Mouse (Mus musculus) spleen, embryonic (tissue): Measurements from ENCODE around the gene Trim17.

ENCODE experiments used
- CTCF ChIA-PET: fragments of 350-600 bp; sonication (Branson Sonifier 250); formaldehyde crosslinking; loops from one replicate; lab custom pipeline; 2022; lab: Charles Lee

Trim17 gene

GRCm38 (mm10) chr11:58984657-58985056 is 30.2 kb downstream of the Trim17 start:
- CTCF ChIA-PET: no interaction called here

- CTCF ChIA-PET: no interaction called here
These were observed 30.9 kb downstream of the Trim17 start for GRCm38 (mm10) chr11:58985299-58985917.

GRCm38 (mm10) chr11:58989166-58989565 is 34.7 kb downstream of the Trim17 start:
- CTCF ChIA-PET: no interaction called here

- CTCF ChIA-PET: no interaction called here
These were observed 35.7 kb downstream of the Trim17 start for GRCm38 (mm10) chr11:58990141-58990540.

GRCm38 (mm10) chr11:58990794-58991193 is 36.3 kb downstream of the Trim17 start:
- CTCF ChIA-PET: no interaction called here

- CTCF ChIA-PET: interaction anchor here (0.5 to 0.7 kb wide), 2 partner anchors 43 to 92 kb away, joined by 4 to 5 read pairs; no protein-coding TSS in a partner anchor
These were observed 37.4 kb downstream of the Trim17 start for GRCm38 (mm10) chr11:58991911-58992310.

GRCm38 (mm10) chr11:58993091-58993670 is 38.7 kb downstream of the Trim17 start:
- CTCF ChIA-PET: interaction anchor here (0.7 kb wide), 1 partner anchor 22 kb away, joined by 8 read pairs; no protein-coding TSS in a partner anchor

- CTCF ChIA-PET: interaction anchor here (1.2 kb wide), 1 partner anchor 27 kb away, joined by 3 read pairs; no protein-coding TSS in a partner anchor
These were observed 39.9 kb downstream of the Trim17 start for GRCm38 (mm10) chr11:58994337-58994826.

- CTCF ChIA-PET: interaction anchor here (1.1 to 1.2 kb wide), 2 partner anchors 17 to 28 kb away, joined by 3 read pairs; partner anchors contain the start of gene Trim11
These were observed 40.7 kb downstream of the Trim17 start for GRCm38 (mm10) chr11:58995061-58995806.

- CTCF ChIA-PET: interaction anchor here (1.1 kb wide), 1 partner anchor 18 kb away, joined by 3 read pairs; the partner anchor contains the start of gene Trim11
These were observed 41.4 kb downstream of the Trim17 start for GRCm38 (mm10) chr11:58995807-58996370.

- CTCF ChIA-PET: no interaction called here
These were observed 43.1 kb downstream of the Trim17 start for GRCm38 (mm10) chr11:58997541-58997940.

- CTCF ChIA-PET: no interaction called here
These were observed 44.7 kb downstream of the Trim17 start for GRCm38 (mm10) chr11:58999158-58999557.

GRCm38 (mm10) chr11:58999830-59000229 is 45.3 kb downstream of the Trim17 start:
- CTCF ChIA-PET: no interaction called here

GRCm38 (mm10) chr11:59000635-59001034 is 46.1 kb downstream of the Trim17 start:
- CTCF ChIA-PET: no interaction called here

- CTCF ChIA-PET: no interaction called here
These were observed 48.0 kb downstream of the Trim17 start for GRCm38 (mm10) chr11:59002327-59003079.

- CTCF ChIA-PET: no interaction called here
These were observed 60.6 kb downstream of the Trim17 start for GRCm38 (mm10) chr11:59015052-59015451.
